Mouse (Mus musculus): ENCODE measurements around the gene Acadvl.

DNA sequence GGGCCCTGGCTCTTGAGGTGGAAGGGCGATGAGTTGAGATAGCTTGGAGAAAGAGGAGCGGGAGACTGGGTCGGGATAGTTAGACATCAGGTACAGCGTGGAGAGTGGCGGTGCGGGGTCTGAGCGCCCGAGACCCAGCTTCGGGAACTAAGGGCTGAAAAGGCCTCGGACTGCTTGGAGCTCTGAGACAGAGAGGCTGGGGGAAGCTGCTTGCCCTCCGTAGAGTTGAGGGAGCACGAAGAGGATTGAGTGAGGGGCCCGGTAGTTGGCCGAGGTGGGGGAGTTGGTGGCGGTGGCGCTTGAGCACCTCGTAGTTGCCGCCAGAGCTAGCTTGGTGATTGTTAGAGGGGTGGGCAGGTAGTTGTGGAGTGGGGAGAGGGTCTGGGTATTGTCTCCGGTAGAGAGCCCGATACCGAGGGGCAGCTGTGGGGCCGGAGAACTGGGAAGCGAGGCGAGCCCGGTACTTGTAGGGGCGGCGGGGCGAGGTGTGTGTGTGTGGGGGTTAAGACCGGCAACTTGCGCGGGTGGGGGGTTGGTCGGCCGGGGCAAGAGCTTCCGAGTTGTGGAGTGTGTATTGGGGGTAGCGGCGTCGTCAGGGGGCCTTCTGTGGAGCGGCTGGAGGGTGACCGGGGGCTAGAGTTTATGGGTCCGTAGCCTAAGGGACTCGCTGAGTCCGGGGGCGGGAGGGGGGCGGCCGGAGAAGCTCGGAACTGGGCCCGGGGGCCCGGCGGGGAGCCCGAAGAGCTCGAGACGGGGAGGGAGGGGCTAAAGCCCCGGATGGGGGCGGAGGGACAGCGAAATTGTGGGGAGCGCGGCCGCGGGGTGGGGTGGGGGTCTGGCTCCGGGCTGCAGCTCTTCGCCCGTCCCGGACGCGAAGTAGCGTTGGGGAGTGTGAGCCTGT is 18.8 kb downstream of the Acadvl start:
- TF ChIP-seq POLR2A (IDR thresholded peaks at IDR 0.05; ENCODE audit: borderline replicate concordance, extremely low read depth, low read depth, low read length) (no peak), CTCF (IDR thresholded peaks at IDR 0.05; ENCODE audit: insufficient read depth, low read length) (no peak)
